Mouse (Mus musculus) left cerebral cortex, adult 2 months (tissue): ENCODE measurements at regions not wholly inside any gene's neighbourhood (a gene's known extent, or its start where the extent isn't known, plus 50 kb on each side); places are given as distances from the start of the nearest gene placed in this dataset.

ENCODE experiments used
- DNase-seq, 2 experiments: peaks; one replicate each; pipeline ENCODE4 v3.0.0; 2021 to 2022; ENCODE audit warnings: low spot score in 2 of 2, mixed read lengths in 1 of 2; ENCODE audit errors: extremely low spot score in 1 of 2
- H3K27ac ChIP-seq: fragments of 200-600 bp; 2 replicates; pipeline ENCODE4 v1.8.1; 2022
- H3K4me3 ChIP-seq: fragments of 200-600 bp; 2 replicates; pipeline ENCODE4 v1.8.1; 2022
- CTCF ChIP-seq: fragments of 200-600 bp; IDR thresholded peaks from 2 replicates; pipeline ENCODE4 v1.8.1; 2022; ENCODE audit warnings: antibody characterized with exemption, mild to moderate bottlenecking, moderate library complexity
- intact Hi-C: fragments of 180-260 bp; cut with DNase I; formaldehyde crosslinking; loops from one replicate; pipeline ENCODE4 v1.15.1; 2025

DNA sequence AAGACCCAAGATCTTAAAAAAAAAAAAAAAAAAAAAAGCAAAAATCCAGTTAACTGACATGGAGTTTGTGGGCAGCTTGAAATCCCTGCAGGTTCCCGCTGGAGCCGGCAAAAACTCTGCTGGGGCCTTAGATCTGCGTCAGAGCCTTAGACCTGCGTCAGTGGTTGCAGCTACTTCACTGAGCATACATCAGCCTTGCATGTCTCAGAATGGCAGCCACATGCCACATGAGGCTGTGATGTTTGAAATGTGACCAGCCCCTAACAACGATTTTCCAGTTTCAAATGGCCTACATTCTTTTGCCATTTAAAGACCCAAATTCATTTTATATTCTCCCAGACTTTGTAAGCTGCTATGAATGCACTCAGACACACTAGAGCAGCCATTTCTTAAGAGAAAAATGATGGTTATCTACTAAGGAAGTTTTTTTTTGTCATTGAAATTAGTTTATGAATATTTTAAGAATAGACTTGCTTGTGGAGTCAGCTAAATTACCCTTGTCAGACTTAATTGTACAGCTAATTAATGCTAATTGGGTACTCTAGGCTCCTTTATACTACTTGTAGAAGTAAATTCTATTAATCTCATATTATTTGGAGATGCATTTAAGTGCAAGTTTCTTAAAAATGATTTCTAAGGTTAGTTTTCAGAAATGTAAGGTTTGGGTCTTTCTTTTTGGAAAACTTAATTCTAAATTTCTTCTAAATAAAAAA is 70.8 kb downstream of the Toporsl start:
- DNase-seq = no peak
- intact Hi-C loops = no loop called here
- no peak overlapping the region for H3K4me3 ChIP-seq
- no peak for TF ChIP-seq CTCF
- no peak overlapping the region for H3K27ac ChIP-seq

DNA sequence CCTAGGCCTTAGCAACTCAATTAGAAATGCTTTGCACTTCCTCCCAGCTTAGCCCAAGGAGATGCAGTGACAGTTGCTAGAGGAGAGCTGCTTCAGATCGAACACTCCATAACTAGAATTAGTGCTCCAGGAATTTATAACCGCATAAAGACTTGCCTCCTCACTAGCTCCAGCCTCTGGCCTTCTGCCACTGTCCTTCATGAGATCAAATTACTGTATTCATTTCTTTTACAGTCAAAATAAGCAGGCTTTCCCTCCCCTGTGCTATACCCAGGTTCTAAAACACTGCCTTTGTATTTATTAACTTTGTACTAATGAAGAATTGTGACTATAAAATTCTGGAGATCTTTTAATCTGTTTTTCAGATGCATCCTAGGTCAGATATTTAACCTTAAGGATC is 104.8 kb upstream of the Olfr275 start:
- Histone ChIP-seq H3K27ac (no peak overlapping the region), H3K4me3 (no peak overlapping the region)
- intact Hi-C loops = no loop called here
- TF ChIP-seq CTCF = no peak
- DNase-seq = no peak

DNA sequence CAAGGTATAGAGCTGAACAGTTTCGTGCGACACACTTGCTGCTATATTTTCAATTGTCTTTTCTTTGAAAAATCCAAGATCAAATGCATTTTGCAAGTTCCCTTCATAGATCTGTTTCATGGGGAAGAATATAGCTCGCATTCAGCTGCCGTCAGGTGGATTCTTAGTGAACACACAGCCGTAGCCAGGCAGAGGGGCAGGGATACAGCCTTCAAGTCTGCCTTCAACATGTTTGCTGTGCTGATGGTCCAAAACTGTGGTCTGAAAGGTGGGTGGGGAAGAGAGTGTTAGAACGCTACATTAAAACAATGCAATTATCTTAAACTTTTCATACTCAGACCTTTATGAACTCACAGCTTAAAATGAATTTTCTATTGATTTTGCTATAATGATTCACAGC is 88.2 kb upstream of the Olfr275 start:
- intact Hi-C loops = loop anchor here (5.0 kb wide), 1 partner anchor 574 kb away; no protein-coding TSS in a partner anchor
- no peak for DNase-seq
- H3K27ac ChIP-seq = no peak overlapping the region
- no peak for TF ChIP-seq CTCF
- no peak overlapping the region for H3K4me3 ChIP-seq

DNA sequence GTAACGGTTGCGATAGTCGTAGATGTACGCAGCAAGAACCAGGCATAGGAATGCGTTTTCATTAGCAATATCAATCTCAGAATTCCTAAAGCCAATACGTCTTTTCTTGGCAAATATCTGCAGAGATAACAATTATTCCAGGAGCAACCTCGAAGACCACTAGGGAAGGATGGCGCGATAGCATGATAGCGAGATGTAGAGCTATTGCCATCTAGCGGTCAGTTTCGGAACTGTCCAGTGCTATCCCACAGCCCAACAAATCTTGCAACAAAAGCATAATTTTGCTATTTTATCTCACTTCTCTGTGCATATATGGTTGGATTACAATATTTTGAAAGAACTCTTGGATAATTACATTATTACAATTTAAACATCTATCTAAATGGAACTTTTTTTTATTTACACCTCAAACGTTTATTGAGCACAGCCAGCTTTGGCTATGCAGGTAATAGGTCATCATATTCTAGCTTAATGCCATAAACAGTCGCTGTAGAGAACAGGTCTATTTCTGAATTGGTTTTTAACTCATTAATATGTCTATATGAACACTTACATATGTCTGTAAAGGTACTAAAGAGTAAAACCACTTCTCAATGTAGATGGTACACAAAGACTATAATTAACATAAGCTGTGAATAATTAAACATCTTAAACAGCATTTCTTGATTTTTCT is 87.6 kb upstream of the Olfr275 start:
- Histone ChIP-seq H3K4me3 (no peak overlapping the region), H3K27ac (no peak overlapping the region)
- intact Hi-C loops = loop anchor here (5.0 kb wide), 1 partner anchor 574 kb away; no protein-coding TSS in a partner anchor
- peak; percentile 61 to 76 for DNase-seq
- TF ChIP-seq CTCF = peak; percentile 100

DNA sequence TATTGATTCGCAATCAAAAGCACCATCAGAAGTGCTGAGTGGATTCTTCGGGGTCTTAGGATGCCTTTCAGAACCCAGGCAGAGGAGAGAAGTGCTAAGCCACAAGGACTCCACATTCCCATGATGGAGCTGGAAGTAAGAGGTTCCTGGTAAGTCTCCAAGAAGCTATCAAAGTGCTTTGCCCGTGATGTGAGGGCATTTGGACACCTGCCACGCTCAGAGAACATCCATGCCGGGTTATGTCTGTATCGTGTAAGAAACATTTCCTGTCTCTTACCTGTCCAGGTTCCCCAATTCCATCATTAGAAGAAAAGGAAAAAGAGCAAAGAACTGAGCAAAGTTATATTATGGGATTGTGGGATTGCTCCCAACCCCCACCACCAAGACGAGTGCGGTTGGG is 81.3 kb upstream of the Olfr275 start:
- no peak for TF ChIP-seq CTCF
- no peak for DNase-seq
- intact Hi-C loops = no loop called here
- Histone ChIP-seq H3K27ac (no peak overlapping the region), H3K4me3 (no peak overlapping the region)

DNA sequence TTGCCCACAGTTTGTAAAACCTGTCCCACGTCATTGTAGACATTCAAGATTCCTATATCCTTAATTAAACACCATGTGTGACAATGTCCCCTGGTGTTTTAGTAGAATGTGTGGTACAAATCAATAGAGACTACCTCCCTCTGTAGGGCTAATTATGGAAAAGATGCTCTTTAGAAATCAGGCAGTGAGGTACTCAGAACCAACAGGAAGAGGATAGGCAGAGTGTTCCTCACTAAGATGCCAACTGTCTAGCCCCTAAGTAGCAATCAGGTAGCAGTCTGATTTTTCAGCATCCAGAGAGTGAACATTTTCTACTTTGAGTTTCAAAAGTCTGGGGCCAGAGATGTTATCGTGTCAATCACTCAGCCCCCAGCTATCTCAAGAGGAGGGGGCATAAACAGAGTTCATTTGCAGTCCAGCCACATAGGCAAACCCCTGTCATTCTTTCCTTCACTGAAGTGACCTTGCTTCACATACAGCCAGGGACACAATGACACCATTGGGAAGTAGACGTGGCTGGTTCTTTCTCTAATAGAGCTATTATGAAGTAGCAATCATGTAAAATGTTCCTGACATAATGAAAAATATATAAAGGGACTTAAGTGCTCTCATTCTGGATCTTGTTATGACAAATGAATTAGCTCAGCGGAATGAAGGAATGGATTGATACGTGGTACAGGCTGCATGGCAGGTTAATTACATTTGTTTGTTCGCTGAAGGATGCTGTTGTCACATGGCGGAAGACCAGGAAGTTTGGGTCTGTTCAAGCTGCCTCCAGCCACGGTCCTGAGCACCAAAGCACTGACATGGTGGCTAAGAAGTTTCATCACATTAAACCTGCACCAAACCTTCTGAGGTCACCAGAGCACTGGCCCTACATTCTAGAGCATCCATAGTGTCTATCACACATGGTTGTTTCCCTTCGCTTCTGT is 74.6 kb upstream of the Olfr275 start:
- Histone ChIP-seq H3K27ac (no peak overlapping the region), H3K4me3 (no peak overlapping the region)
- no peak for DNase-seq
- TF ChIP-seq CTCF = no peak
- intact Hi-C loops = no loop called here

DNA sequence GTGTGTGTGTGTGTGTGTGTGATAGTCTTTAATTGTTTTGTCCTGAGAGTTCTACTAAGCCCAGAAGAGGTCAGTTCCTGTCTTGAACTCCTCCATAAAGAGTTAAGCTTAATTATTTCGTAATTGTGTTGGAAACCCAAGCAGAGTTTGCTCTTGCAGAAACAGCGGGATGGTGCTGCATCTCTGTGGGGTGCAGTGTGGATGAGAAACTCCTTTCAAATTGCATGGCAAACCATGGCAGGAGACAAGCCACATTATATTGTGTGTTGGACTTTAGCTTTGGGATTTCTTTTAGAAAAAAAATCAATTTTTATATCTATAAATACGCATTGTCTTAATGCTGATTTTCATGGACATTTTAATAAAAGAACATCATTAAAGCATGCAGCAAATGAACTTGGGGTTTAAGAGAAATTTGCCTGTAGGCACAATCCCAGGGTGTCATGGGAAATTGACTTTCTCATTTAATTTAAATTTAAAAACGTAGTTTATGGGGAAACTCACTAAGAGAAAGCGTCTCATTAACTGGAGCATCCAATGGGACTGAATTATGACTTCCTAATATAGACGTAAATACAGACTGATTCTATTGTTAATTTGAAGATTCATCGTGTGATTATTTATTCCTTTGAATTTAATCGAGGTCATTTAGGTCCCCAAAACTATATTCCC is 61.4 kb upstream of the Olfr275 start:
- Histone ChIP-seq H3K27ac (no peak overlapping the region), H3K4me3 (no peak overlapping the region)
- DNase-seq = no peak
- intact Hi-C loops = no loop called here
- no peak for TF ChIP-seq CTCF
